21 mouse cellular contexts compared by ENCODE assay signal in the genomic region with DNA sequence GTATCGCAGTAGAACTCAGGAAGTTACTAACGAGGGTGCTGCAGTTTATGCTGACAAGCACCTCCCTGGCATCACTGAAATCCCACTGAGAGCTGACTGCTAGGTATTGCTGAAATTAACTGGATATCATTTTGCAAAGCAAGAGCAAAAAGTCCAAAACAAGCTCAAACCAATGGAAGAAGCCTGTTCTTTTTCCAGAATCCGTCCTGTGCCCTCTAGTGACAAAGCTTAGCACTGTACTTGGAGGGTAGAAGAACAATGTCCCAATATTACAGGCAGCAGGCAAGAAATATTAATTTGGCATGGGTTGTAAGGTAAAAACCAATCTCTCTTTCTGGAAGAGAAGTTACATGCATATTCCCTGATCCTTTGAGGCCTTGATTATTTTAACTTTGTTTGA.
DNase-seq lines count a peak whose midpoint lies in the region; ATAC-seq and TF ChIP-seq lines count a peak whose summit lies in the region.
"Had no signal": no experiment of that assay in that cellular context is flagged by ENCODE, and none has a peak within 500 bp of the region (broad histone marks: within the 10 kb centered on the region; RNA-seq: fewer than 3 reads in every experiment).

No protein-coding gene starts in this region.

- H3K4me3 ChIP-seq in hindbrain, postnatal 0 days (ENCODE audit: low read length) = no peak overlapping the region
- no peak overlapping the region for H3K4me3 ChIP-seq in hindbrain, embryonic 16.5 days (ENCODE audit: low read length)
- no peak overlapping the region for H3K4me3 ChIP-seq in stomach, postnatal 0 days (ENCODE audit: low read depth, low read length)
- H3K4me3 ChIP-seq: heart, embryonic 10.5 days; hindbrain, embryonic 13.5 days; limb, embryonic 13.5 days; liver, embryonic 15.5 days; megakaryocyte, embryonic 14.5 days; neural tube, embryonic 13.5 days had no signal

- H3K27me3 ChIP-seq in hindbrain, postnatal 0 days (ENCODE audit: insufficient read depth, low read length) = no peaks in the 10 kb centered on the region
- H3K27me3 ChIP-seq in hindbrain, embryonic 16.5 days (replicated peaks; ENCODE audit: control insufficient read depth, insufficient read depth, low read length) = no peaks in the 10 kb centered on the region
- H3K27me3 ChIP-seq in stomach, postnatal 0 days (ENCODE audit: control insufficient read depth, insufficient read depth, low read length) = no peaks in the 10 kb centered on the region
- H3K27me3 ChIP-seq: hindbrain, embryonic 13.5 days; limb, embryonic 13.5 days; liver, embryonic 15.5 days; megakaryocyte, embryonic 14.5 days; neural tube, embryonic 13.5 days had no signal

- H3K27ac ChIP-seq in hindbrain, postnatal 0 days = no peak overlapping the region
- no peak overlapping the region for H3K27ac ChIP-seq in hindbrain, embryonic 16.5 days (ENCODE audit: low read depth, low read length)
- no peak overlapping the region for H3K27ac ChIP-seq in stomach, postnatal 0 days (replicated peaks)
- H3K27ac ChIP-seq: heart, embryonic 10.5 days; hindbrain, embryonic 13.5 days; limb, embryonic 13.5 days; liver, embryonic 15.5 days; neural tube, embryonic 13.5 days had no signal

- peak; percentile 49 for TF ChIP-seq CTCF in hindbrain, postnatal 0 days (IDR thresholded peaks at IDR 0.05; ENCODE audit: low read depth)
- peak; percentile 56 for TF ChIP-seq CTCF in stomach, postnatal 0 days (IDR thresholded peaks at IDR 0.05; ENCODE audit: low read depth)

- H3K9me3 ChIP-seq in hindbrain, postnatal 0 days (ENCODE audit: low read length) = no peaks in the 10 kb centered on the region
- no peaks in the 10 kb centered on the region for H3K9me3 ChIP-seq in hindbrain, embryonic 16.5 days (ENCODE audit: control insufficient read depth, low read length)
- no peaks in the 10 kb centered on the region for H3K9me3 ChIP-seq in stomach, postnatal 0 days (ENCODE audit: control insufficient read depth, low read length)
- H3K9me3 ChIP-seq: heart, embryonic 10.5 days; hindbrain, embryonic 13.5 days; limb, embryonic 13.5 days; liver, embryonic 15.5 days; megakaryocyte, embryonic 14.5 days; neural tube, embryonic 13.5 days had no signal

- H3K4me1 ChIP-seq in hindbrain, postnatal 0 days (ENCODE audit: insufficient read depth, low read length) = no peaks in the 10 kb centered on the region
- H3K4me1 ChIP-seq in hindbrain, embryonic 16.5 days (ENCODE audit: control insufficient read depth, insufficient read depth, low read depth, low read length) = no peaks in the 10 kb centered on the region
- no peaks in the 10 kb centered on the region for H3K4me1 ChIP-seq in stomach, postnatal 0 days (replicated peaks; ENCODE audit: control insufficient read depth, insufficient read depth)
- H3K4me1 ChIP-seq: heart, embryonic 10.5 days; hindbrain, embryonic 13.5 days; limb, embryonic 13.5 days; liver, embryonic 15.5 days; neural tube, embryonic 13.5 days had no signal

- WGBS in hindbrain, postnatal 0 days = 78% methylated on average over 3 of the region's 3 CpGs
- WGBS in hindbrain, embryonic 16.5 days = 84% methylated on average over 3 of the region's 3 CpGs
- WGBS in stomach, postnatal 0 days = 75% methylated on average over 3 of the region's 3 CpGs

- DNase-seq in cerebellum, postnatal 10 days = peak; percentile 25 to 35
- no peak for DNase-seq in cerebellum, adult 11-12 months
- no peak for DNase-seq in hindbrain, postnatal 0 days (ENCODE audit: low spot score)
- DNase-seq in lung, postnatal 10 days = peak; percentile 15
- no peak for DNase-seq in lung, adult 18-20 months
- no peak for DNase-seq in stomach, postnatal 0 days (ENCODE audit: low spot score)
- DNase-seq: cerebellum, adult 9-10 months; heart, postnatal 14 days; kidney, adult 11 months; kidney, postnatal 14 days; right cerebral cortex, postnatal 14 days; thymus, postnatal 14 days had no signal

- no peak for TF ChIP-seq EP300 in stomach, postnatal 0 days (optimal IDR thresholded peaks at IDR 0.05)

- no peak for ATAC-seq in hindbrain, postnatal 0 days
- ATAC-seq in hindbrain, embryonic 16.5 days = no peak
- no peak for ATAC-seq in stomach, postnatal 0 days (ENCODE audit: low FRiP score, low TSS enrichment)
- ATAC-seq in megakaryocyte progenitor cell, adult 5-6 weeks (replicated peaks; ENCODE audit: poor library complexity) = no peak
- ATAC-seq: forebrain, embryonic 16.5 days had no signal

- H3K9ac ChIP-seq in hindbrain, postnatal 0 days (replicated peaks; ENCODE audit: low read length) = no peak overlapping the region
- H3K9ac ChIP-seq in hindbrain, embryonic 16.5 days (ENCODE audit: low read depth, low read length) = no peak overlapping the region
- H3K9ac ChIP-seq in stomach, postnatal 0 days (ENCODE audit: low read length) = no peak overlapping the region
- H3K9ac ChIP-seq: hindbrain, embryonic 13.5 days; limb, embryonic 13.5 days; liver, embryonic 15.5 days; neural tube, embryonic 13.5 days had no signal

- no peaks in the 10 kb centered on the region for H3K36me3 ChIP-seq in hindbrain, postnatal 0 days (ENCODE audit: insufficient read depth, low read length)
- H3K36me3 ChIP-seq in hindbrain, embryonic 16.5 days (ENCODE audit: control insufficient read depth, insufficient read depth, low read length) = no peaks in the 10 kb centered on the region
- no peaks in the 10 kb centered on the region for H3K36me3 ChIP-seq in stomach, postnatal 0 days (ENCODE audit: control insufficient read depth, insufficient read depth, low read length)
- H3K36me3 ChIP-seq: heart, embryonic 10.5 days; hindbrain, embryonic 13.5 days; limb, embryonic 13.5 days; liver, embryonic 15.5 days; neural tube, embryonic 13.5 days had no signal

- H3K4me2 ChIP-seq in hindbrain, postnatal 0 days (ENCODE audit: low read depth, low read length) = no peak overlapping the region
- H3K4me2 ChIP-seq in hindbrain, embryonic 16.5 days (ENCODE audit: low read length) = no peak overlapping the region
- no peak overlapping the region for H3K4me2 ChIP-seq in stomach, postnatal 0 days (replicated peaks; ENCODE audit: low read depth)
- H3K4me2 ChIP-seq: hindbrain, embryonic 13.5 days; limb, embryonic 13.5 days; liver, embryonic 15.5 days; neural tube, embryonic 13.5 days had no signal

Comparison
In these comparisons a context has a peak if more than half of its experiments do, and no peak if none do; other contexts are left out.
1. DNase-seq: peak in cerebellum, postnatal 10 days (2 of 2) and lung, postnatal 10 days (single experiment); none in cerebellum, adult 11-12 months (single experiment), hindbrain, postnatal 0 days (single experiment), lung, adult 18-20 months (0 of 2) and stomach, postnatal 0 days (single experiment).